Mouse (Mus musculus): ENCODE measurements at regions not wholly inside any gene's neighbourhood (a gene's known extent, or its start where the extent isn't known, plus 50 kb on each side); places are given as distances from the start of the nearest gene placed in this dataset.

DNA sequence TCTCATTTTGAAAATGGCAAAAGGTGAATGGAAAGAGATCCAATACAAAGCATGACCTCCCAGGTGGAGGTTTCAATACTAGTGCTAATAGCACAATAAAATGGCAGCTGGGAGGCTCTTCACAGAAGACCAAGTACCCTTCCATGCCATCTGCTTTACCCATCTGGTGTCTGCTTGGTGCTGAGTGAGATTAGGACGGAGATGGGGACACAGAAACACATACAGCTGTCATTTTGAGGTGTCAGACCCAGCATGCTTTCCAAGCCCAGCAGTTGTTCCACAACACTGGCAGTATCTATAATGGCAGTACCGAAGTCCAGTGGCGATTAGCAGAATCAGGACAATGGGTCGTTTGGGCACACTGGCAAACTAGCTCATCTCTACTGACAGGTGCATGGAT is 118.9 kb upstream of the 1700064H15Rik start:
- no peak for DNase-seq

DNA sequence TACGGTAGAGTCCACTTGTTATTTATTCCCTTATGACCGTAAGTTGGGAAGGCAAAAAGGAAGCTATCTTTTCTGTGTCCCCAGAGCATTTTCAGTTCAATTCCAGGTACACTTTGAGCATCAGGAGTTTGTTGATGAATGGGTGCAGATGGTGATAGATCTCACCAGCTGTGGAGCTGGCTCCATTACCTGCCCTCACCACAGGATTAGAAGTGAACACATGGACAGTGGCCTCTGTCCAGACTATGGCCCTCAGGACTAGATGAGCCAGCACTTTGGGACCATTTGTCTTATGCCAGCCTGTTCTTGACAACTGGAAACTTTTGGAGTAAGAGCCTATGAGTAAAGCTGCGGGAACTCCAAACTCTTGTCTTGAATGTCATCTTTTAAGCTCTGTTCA is 123.5 kb upstream of the 1700064H15Rik start:
- no peak for DNase-seq

DNA sequence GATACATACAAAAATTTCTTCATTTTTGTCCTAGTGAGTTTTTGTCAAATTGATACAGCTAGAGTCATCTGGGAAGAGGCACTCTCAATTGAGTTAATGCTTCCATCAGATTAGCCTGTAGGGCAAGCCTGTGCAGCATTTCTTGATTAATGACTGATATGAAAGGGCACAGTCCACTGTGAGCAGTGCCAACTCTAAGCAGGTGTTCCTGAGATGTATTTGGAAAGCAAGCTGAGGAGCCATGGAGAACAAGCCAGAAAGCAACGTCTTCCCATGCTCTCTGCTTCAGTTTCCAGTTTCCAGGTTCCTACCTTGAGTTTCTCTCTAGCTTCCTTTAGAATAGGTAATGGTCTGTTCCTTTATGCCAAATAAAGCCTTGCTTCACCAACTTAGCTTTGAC is 125.5 kb upstream of the 1700064H15Rik start:
- DNase-seq, result no peak

- no peak for DNase-seq
These were observed 126.2 kb upstream of the 1700064H15Rik start for GRCm38 (mm10) chr3:19754636-19755035.

DNA sequence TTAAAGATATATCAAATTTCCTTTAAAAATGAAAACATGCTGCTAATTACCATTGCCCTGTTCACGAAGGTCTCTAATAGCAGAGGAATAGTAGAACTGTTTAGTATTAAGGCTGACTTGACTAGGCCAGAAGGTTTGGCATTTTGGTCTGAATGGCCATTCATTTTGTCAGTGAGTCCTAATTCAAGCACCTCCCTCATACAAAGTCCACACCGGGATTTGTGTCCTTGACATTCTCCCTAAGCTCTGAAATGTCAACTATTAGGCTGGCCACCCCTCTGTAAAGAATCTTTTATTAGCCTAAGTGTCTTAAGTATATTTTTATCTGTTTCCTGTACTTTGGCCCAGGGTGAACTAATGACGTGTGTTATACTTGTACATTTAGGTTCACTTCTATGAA is 126.7 kb upstream of the 1700064H15Rik start:
- no peak for DNase-seq

- no peak for DNase-seq
These were observed 158.2 kb upstream of the Cp start for GRCm38 (mm10) chr3:19798543-19799106.

DNA sequence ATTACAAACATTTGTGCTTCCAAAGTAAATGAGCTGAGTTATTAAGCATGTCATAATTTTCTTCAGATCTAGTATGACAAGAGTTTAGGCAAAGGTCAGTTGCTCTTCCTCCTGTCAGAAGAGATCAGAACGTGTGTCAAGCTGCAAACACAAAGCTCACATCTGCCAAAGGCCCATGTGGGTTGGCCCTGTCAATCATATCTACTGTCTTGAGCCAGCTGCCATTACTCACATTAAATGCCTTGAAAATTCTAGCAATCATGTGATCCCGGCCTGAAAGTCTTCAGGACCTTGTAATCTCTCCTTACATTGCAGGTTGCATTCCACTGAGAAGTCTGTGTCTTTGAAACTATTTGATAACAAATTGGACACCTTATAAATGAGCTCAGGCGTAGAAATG is 146.8 kb upstream of the Cp start:
- DNase-seq, result no peak

- no peak for DNase-seq
These were observed 131.9 kb upstream of the Cp start for GRCm38 (mm10) chr3:19824904-19825303.

- DNase-seq, result no peak
These were observed 128.2 kb upstream of the Cp start for GRCm38 (mm10) chr3:19828518-19829246.

DNA sequence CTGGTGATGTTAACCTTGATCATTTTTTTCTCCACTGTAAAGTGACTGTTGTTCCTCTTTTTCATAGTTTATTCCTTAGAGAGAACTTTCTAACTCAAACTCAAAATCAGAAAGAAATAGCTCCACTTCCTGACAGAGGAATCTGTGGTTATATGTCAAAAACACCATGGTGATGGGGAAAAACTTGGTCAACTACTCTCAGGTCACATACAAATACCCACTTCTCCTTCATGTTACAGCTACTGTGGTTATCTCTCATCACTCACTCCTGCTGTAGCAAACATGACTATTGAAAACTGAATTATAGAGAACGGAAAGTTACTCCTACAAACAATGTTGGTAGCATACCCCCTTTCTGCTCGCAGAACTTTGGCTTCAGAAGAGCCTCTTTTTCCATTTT is 127.1 kb upstream of the Cp start:
- DNase-seq, result no peak

DNA sequence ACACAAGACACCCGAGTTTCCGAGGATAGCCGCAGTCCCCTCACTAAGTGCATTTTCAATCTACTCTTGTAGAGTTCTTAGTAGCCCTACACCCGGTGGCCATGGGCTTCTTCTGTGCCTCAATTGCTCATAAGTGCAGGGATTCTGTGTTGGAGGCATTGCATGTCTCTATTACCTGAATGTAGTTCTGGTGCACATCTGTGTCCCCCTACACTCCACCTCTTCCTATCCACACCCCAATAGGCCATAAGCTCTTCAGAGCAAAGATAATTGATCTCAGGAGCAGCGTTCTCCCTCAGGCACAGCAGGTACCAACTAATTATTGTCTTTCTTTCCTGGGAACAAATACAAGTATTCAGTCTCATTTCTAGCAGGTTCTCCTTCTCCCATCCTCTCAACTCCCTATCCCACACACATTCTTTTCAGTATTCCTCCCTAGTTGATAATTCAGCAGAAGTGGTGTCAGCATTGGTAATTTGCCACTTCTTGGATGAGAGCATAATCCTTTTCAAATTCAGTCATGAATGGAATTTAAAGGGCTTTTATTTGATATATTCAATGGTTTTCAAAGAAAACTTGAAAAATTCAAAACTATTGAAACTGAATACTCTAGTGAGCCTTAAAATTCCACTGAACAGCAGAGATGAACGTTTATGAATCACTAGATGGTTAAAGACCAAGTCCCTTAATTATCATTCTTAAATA is 108.7 kb upstream of the Cp start:
- no peak for DNase-seq

DNA sequence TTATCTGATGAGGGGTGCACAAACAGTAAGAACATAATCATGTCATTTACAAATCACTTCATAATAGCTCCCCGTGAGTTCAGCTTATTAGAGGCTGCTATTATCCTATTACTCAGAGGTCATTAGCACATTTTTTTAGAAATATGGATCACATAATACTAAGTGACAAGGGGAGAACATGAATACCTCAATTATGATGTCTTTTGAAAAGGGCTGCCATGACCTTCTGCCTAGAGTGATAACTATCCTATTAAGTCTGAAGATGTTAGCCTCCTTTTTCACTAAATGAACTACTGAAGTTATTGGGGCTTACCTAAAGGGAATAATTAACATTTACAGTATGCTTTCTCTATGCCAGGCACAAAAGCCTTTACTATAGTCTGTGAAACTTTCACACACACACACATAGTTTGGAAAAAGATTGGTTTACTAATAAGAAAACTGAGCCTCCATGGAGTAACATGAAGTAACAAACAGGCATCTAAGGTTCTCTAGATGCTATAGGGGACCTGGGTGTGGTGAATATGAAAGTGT is 108.1 kb upstream of the Cp start:
- DNase-seq, result no peak

DNA sequence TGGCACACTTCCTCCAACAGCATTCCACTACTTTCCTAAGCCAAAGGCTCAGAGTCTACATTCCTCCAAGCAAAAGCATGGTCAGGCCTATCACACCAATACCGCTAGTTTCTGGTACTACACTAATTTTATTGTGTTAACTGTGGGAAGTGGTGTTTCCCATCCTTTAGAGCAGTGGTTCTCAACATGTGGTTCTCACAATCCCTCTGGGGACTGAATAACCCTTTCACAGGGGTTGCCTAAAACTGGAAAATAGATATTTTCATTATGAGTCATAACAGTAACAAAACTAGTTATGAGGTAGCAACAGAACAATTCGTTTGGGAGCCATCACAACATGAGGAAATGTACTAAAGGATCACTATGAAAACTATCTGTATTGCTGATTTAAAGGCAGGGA is 74.2 kb upstream of the Cp start:
- no peak for DNase-seq

DNA sequence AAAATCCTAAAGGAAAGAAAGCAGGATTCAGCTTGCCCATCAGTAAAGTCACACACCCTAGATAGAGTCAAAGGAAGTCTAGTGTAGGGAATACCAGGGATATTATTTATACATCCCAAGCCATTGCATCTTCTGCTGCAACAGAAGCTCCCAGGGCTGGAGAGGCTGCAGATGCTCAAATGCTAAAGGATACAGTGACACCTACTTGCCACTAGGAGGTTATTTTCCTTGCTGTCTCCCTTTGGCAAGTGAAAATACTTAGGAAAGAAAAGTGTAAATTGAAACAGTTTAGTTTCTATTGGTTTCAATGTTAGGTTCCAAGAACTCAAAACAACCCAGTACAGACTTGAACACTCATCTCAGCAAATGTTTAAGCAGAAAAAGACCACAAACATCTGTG is 68.4 kb upstream of the Cp start:
- DNase-seq, result no peak

GRCm38 (mm10) chr3:19894258-19894629 is 62.6 kb upstream of the Cp start:
- no peak for DNase-seq

DNA sequence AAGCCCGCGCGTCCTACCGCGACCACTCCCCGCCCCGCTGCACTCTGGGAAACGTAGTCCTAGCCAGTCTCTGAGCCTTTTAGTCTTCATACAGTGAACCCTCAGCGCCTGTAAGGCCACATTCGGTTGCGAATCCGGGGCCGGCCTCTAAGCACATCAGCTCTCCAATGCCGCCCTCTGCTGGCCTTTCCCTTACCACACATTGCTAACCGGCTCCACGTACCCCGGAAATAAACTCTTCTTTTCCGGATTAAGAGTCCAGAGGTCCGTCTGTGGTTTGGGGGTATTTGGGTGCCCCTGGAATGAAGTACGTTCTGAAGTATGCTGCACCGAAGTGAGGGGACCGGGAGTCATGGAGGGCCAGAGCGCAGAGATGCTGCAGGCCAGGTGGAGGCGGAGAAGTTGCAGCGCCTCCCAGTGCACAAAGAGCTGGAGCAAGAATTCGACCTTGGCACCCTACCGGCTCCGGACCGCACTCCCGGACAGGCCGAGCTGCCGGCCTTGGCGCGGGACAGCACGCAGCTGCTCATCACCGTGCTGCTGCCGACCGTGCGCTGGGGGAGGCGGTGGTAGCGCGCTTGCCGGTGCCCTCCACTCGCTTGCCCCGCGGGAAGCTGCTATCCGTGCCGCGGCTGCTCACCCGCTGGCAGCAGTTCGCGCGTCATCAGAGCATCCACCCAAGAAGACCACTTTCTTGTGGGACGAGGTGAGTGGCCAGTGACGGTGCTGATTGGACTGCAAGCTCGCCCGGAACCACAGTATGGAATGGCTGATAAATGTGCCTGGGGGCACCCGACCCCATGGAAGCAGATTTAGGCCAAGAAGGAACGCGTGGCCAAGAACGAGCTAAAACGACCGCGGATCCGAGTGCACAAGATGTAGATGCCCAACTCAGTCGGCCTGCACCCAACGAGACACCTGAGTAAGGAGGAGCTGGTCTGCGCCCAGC is 62.0 kb upstream of the Cp start:
- peak; percentile 96 for DNase-seq

- no peak for DNase-seq
These were observed 61.1 kb upstream of the Cp start for GRCm38 (mm10) chr3:19895755-19896154.

GRCm38 (mm10) chr3:19897140-19897539 is 59.7 kb upstream of the Cp start:
- no peak for DNase-seq

- DNase-seq, result no peak
These were observed 54.6 kb upstream of the Cp start for GRCm38 (mm10) chr3:19902226-19902625.

GRCm38 (mm10) chr3:19904446-19905275 is 52.2 kb upstream of the Cp start:
- peak; percentile 71 for DNase-seq

All from heart, postnatal 4 days (tissue).